Mouse (Mus musculus) erythroblast, embryonic 14.5 days (primary cell): ENCODE data around the gene Gm4881. TPM values are rescaled to one million over a fixed set of nuclear protein-coding genes. Genes with fewer than 3 reads are reported as not detected.

ENCODE experiments used
- H3K27me3 ChIP-seq: 2 replicates; pipeline ENCODE4 v1.6.1; 2012; ENCODE audit warnings: inconsistent platforms; ENCODE audit not compliant: control insufficient read depth
- H3K36me3 ChIP-seq: 2 replicates; pipeline ENCODE4 v1.6.1; 2012; ENCODE audit warnings: mild to moderate bottlenecking, inconsistent platforms; ENCODE audit not compliant: control insufficient read depth
- H3K4me1 ChIP-seq: 2 replicates; pipeline ENCODE4 v1.6.1; 2012; ENCODE audit warnings: inconsistent platforms; ENCODE audit not compliant: control insufficient read depth
- H3K4me3 ChIP-seq: replicated peaks from 2 replicates; pipeline ENCODE3; 2012; ENCODE audit warnings: moderate library complexity, mild to moderate bottlenecking, inconsistent platforms
- H3K9me3 ChIP-seq: 2 replicates; pipeline ENCODE4 v1.6.1; 2012; ENCODE audit warnings: low read length, inconsistent platforms, mixed read lengths; ENCODE audit not compliant: control insufficient read depth
- GATA1 ChIP-seq: IDR thresholded peaks from 2 replicates; pipeline ENCODE4 v1.6.1; 2012; ENCODE audit warnings: low read length, inconsistent platforms, mixed read lengths
- TAL1 ChIP-seq: IDR thresholded peaks from 3 replicates; pipeline ENCODE4 v1.6.1; 2012; ENCODE audit warnings: low read length, inconsistent platforms, mixed read lengths
- polyA plus RNA-seq: library from polyadenylated mRNA; stranded (reverse); fragments of >175 nt; gene quantifications from 2 replicates; pipeline ENCODE4 v1.2.3, GENCODE M21; 2012

The Gm4881 gene
- polyA plus RNA-seq, 1 experiment, result not detected

GRCm38 (mm10) chr7:24973902-24974301 is 29.6 kb upstream of the Gm4881 start:
- H3K9me3 ChIP-seq, result no peaks in the 10 kb centered on the region
- no peaks in the 10 kb centered on the region for H3K27me3 ChIP-seq
- H3K36me3 ChIP-seq, result peaks cover 7% of the 10 kb centered on the region
- no peak for TF ChIP-seq GATA1
- no peak for TF ChIP-seq TAL1
- peaks cover 29% of the 10 kb centered on the region for H3K4me1 ChIP-seq
- H3K4me3 ChIP-seq, result no peak overlapping the region

GRCm38 (mm10) chr7:24973208-24973607 is 28.9 kb upstream of the Gm4881 start:
- Histone ChIP-seq H3K36me3 (peaks cover 7% of the 10 kb centered on the region), H3K9me3 (no peaks in the 10 kb centered on the region), H3K27me3 (no peaks in the 10 kb centered on the region), H3K4me3 (no peak overlapping the region), H3K4me1 (peaks cover 29% of the 10 kb centered on the region)
- TF ChIP-seq GATA1 (no peak), TAL1 (no peak)

GRCm38 (mm10) chr7:24971972-24972893 is 27.9 kb upstream of the Gm4881 start, which contains the start of gene Rabac1:
TSS of gene Rabac1 (minus strand) at chr7:24972754.
- Histone ChIP-seq H3K27me3 (no peaks in the 10 kb centered on the region), H3K36me3 (peaks cover 7% of the 10 kb centered on the region), H3K4me1 (peaks cover 29% of the 10 kb centered on the region), H3K4me3 (peak within 1 kb of the TSS; percentile 82), H3K9me3 (no peaks in the 10 kb centered on the region)
- TF ChIP-seq GATA1 (no peak), TAL1 (no peak)

- Histone ChIP-seq H3K36me3 (peaks cover 7% of the 10 kb centered on the region), H3K4me1 (peaks cover 29% of the 10 kb centered on the region), H3K4me3 (peak overlapping the region; percentile 82), H3K27me3 (no peaks in the 10 kb centered on the region), H3K9me3 (no peaks in the 10 kb centered on the region)
- TF ChIP-seq TAL1 (no peak), GATA1 (no peak)
Measured at GRCm38 (mm10) chr7:24971261-24971971, 27.1 kb upstream of the Gm4881 start.

- peaks cover 29% of the 10 kb centered on the region for H3K4me1 ChIP-seq
- no peaks in the 10 kb centered on the region for H3K27me3 ChIP-seq
- no peak overlapping the region for H3K4me3 ChIP-seq
- no peak for TF ChIP-seq TAL1
- no peak for TF ChIP-seq GATA1
- peaks cover 7% of the 10 kb centered on the region for H3K36me3 ChIP-seq
- H3K9me3 ChIP-seq, result no peaks in the 10 kb centered on the region
Measured at GRCm38 (mm10) chr7:24970341-24970740, 26.0 kb upstream of the Gm4881 start.

- TF ChIP-seq GATA1, result no peak
- TF ChIP-seq TAL1, result no peak
- H3K9me3 ChIP-seq, result no peaks in the 10 kb centered on the region
- H3K4me3 ChIP-seq, result no peak overlapping the region
- H3K4me1 ChIP-seq, result peaks cover 25% of the 10 kb centered on the region
- H3K36me3 ChIP-seq, result peaks cover 7% of the 10 kb centered on the region
- H3K27me3 ChIP-seq, result no peaks in the 10 kb centered on the region
Measured at GRCm38 (mm10) chr7:24969805-24970204, 25.5 kb upstream of the Gm4881 start.

GRCm38 (mm10) chr7:24968463-24968862 is 24.2 kb upstream of the Gm4881 start:
- Histone ChIP-seq H3K4me3 (no peak overlapping the region), H3K4me1 (peaks cover 23% of the 10 kb centered on the region), H3K27me3 (no peaks in the 10 kb centered on the region), H3K9me3 (no peaks in the 10 kb centered on the region), H3K36me3 (peaks cover 7% of the 10 kb centered on the region)
- TF ChIP-seq GATA1 (no peak), TAL1 (no peak)

GRCm38 (mm10) chr7:24967966-24968365 is 23.7 kb upstream of the Gm4881 start:
- TF ChIP-seq TAL1, result no peak
- TF ChIP-seq GATA1, result no peak
- peaks cover 7% of the 10 kb centered on the region for H3K36me3 ChIP-seq
- peaks cover 20% of the 10 kb centered on the region for H3K4me1 ChIP-seq
- H3K9me3 ChIP-seq, result no peaks in the 10 kb centered on the region
- H3K27me3 ChIP-seq, result no peaks in the 10 kb centered on the region
- no peak overlapping the region for H3K4me3 ChIP-seq

GRCm38 (mm10) chr7:24964897-24965535 is 20.7 kb upstream of the Gm4881 start:
- no peaks in the 10 kb centered on the region; the same call in 1 of the 2 replicates for H3K9me3 ChIP-seq
- peaks cover 4% of the 10 kb centered on the region for H3K36me3 ChIP-seq
- no peaks in the 10 kb centered on the region for H3K4me1 ChIP-seq
- no peak for TF ChIP-seq TAL1
- TF ChIP-seq GATA1, result no peak
- H3K4me3 ChIP-seq, result no peak overlapping the region
- no peaks in the 10 kb centered on the region for H3K27me3 ChIP-seq
